Mouse (Mus musculus) bone marrow, adult 2 months (tissue): ENCODE results near the gene Mmadhc.

ENCODE experiments used
- CTCF ChIP-seq: fragments of 200-500 bp; IDR thresholded peaks from 2 replicates; pipeline ENCODE4 v1.5.1; 2011; ENCODE audit warnings: low read length, control low read depth; ENCODE audit not compliant: control insufficient read depth, insufficient read depth
- POLR2A ChIP-seq: fragments of 200-500 bp; IDR thresholded peaks from 2 replicates; pipeline ENCODE4 v1.6.1; 2011; ENCODE audit warnings: low read depth, mild to moderate bottlenecking, control low read depth, low read length, borderline replicate concordance; ENCODE audit not compliant: control insufficient read depth

DNA sequence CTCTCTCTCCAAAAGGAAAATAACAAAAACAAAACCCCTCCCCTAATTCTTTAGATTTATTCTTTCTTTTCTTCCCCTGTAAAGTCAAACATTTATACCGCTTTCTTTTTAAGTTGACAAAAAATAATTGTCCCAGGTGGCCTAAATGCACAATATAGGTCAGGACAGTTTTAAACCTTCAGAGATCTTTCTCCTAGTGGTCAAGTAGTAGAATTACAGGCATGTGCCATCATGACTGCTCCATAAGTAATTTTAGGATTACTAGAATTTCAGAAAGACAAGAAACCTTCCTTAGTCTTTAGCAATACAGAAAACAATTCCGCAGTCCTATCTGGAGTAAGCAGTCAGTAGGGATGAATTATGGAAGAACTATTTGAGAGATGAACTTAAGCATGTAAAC lies 5.8 kb downstream of the Mmadhc start:
- no peak for TF ChIP-seq CTCF
- no peak for TF ChIP-seq POLR2A
